Mouse (Mus musculus): ENCODE results near the gene Gm5105.

- no peak for TF ChIP-seq POLR2A (IDR thresholded peaks at IDR 0.05; ENCODE audit: insufficient read depth, low read length)
- no peak for TF ChIP-seq EP300 (IDR thresholded peaks at IDR 0.05; ENCODE audit: insufficient read depth, low read depth, low read length)
- TF ChIP-seq CTCF (IDR thresholded peaks at IDR 0.05; ENCODE audit: low read depth, low read length): no peak
These were observed 39.4 kb downstream of the Gm5105 start for GRCm38 (mm10) chr3:138027575-138028362.
